Mouse (Mus musculus): ENCODE results near the gene Zfp94. TPM values are rescaled to one million over a fixed set of nuclear protein-coding genes. Genes with fewer than 3 reads are reported as not detected.
A peak's percentile ranks its signal among the peaks of the same experiment; 100 is the strongest.

The Zfp94 gene
- total RNA-seq, 1 experiment: 5.4 TPM

- DNase-seq (ENCODE audit: low read depth, low spot score): no peak
- no peaks in the 10 kb centered on the region for H3K4me1 ChIP-seq (ENCODE audit: control insufficient read depth in 2 of 2, insufficient read depth in 2 of 2, low read length in 2 of 2, poor library complexity in 1 of 2)
- in situ Hi-C loops (cut with MboI; ENCODE audit: low sequenced_read_pairs in 2 of 2, unreplicated experiment in 2 of 2): no loop called here
- TF ChIP-seq CHD2 (IDR thresholded peaks at IDR 0.05; ENCODE audit: low read depth, low read length) (no peak), MAFK (IDR thresholded peaks at IDR 0.05; ENCODE audit: insufficient read depth, low read depth, low read length) (no peak), HCFC1 (IDR thresholded peaks at IDR 0.05; ENCODE audit: borderline replicate concordance, insufficient read depth, low read length) (no peak), ZNF384 (IDR thresholded peaks at IDR 0.05; ENCODE audit: low read depth, low read length) (no peak), ZC3H11A (IDR thresholded peaks at IDR 0.05; ENCODE audit: borderline replicate concordance, low read depth, low read length) (no peak)
- H3K36me3 ChIP-seq (ENCODE audit: control insufficient read depth, insufficient read depth, low read length, poor library complexity, severe bottlenecking): peaks cover 2% of the 10 kb centered on the region; the same call in 1 of the 2 replicates
- no peak overlapping the region for H3K4me3 ChIP-seq (ENCODE audit: insufficient read depth in 1 of 2, low read depth in 1 of 2, low read length in 2 of 2, poor library complexity in 1 of 2, severe bottlenecking in 1 of 2)
- H3K9ac ChIP-seq (ENCODE audit: insufficient read depth, low read depth, low read length, poor library complexity, severe bottlenecking): no peak overlapping the region
- H3K27ac ChIP-seq (ENCODE audit: insufficient read depth, low read depth, low read length, poor library complexity, severe bottlenecking): no peak overlapping the region
- H3K9me3 ChIP-seq (ENCODE audit: control insufficient read depth, insufficient read depth, low read depth, low read length): no peaks in the 10 kb centered on the region
These were observed 56.5 kb downstream of the Zfp94 start for GRCm38 (mm10) chr7:24260000-24260312.

DNA sequence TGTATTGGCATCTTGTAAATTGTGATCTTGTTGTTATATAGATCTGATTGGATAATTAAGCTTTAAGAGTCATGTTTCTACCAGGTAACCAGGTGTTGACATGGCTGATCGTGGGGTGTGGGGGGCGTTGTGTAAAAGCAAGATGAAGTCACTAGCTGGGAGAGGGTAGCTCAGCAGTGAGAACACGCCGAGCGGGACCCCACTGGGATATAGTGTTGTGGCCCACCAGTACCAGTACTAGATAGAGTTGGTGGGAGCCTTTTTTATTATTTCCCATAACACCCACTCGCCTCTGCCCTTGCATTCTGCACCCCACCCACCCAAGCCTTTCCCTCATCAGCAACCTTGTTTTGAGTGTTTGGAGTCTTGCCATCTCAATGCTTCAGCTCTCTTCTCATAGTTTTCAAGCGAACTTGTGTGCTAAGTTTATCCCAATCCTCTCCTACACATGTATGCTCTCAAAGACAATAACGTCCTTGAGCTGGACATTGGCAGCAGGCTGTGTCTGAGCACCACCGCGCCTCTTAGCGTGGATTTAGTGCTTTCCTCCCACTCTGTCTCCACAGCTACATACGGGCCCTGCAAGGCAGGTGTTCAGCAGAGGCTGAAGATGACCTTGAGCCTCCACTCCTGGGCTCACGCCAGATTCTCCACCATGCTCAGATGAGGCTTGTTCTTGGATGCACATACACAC, 57.0 kb downstream of the Zfp94 start:
- TF ChIP-seq MAFK (IDR thresholded peaks at IDR 0.05; ENCODE audit: insufficient read depth, low read depth, low read length) (no peak), ZC3H11A (IDR thresholded peaks at IDR 0.05; ENCODE audit: borderline replicate concordance, low read depth, low read length) (no peak), ZNF384 (IDR thresholded peaks at IDR 0.05; ENCODE audit: low read depth, low read length) (no peak), CHD2 (IDR thresholded peaks at IDR 0.05; ENCODE audit: low read depth, low read length) (no peak), HCFC1 (IDR thresholded peaks at IDR 0.05; ENCODE audit: borderline replicate concordance, insufficient read depth, low read length) (no peak)
- in situ Hi-C loops (cut with MboI; ENCODE audit: low sequenced_read_pairs in 2 of 2, unreplicated experiment in 2 of 2): no loop called here
- DNase-seq (ENCODE audit: low read depth, low spot score): no peak
- Histone ChIP-seq H3K4me3 (ENCODE audit: insufficient read depth in 1 of 2, low read depth in 1 of 2, low read length in 2 of 2, poor library complexity in 1 of 2, severe bottlenecking in 1 of 2) (no peak overlapping the region), H3K27ac (ENCODE audit: insufficient read depth, low read depth, low read length, poor library complexity, severe bottlenecking) (no peak overlapping the region), H3K36me3 (ENCODE audit: control insufficient read depth, insufficient read depth, low read length, poor library complexity, severe bottlenecking) (peaks cover 2% of the 10 kb centered on the region; the same call in 1 of the 2 replicates), H3K9me3 (ENCODE audit: control insufficient read depth, insufficient read depth, low read depth, low read length) (no peaks in the 10 kb centered on the region), H3K4me1 (ENCODE audit: control insufficient read depth in 2 of 2, insufficient read depth in 2 of 2, low read length in 2 of 2, poor library complexity in 1 of 2) (no peaks in the 10 kb centered on the region), H3K9ac (ENCODE audit: insufficient read depth, low read depth, low read length, poor library complexity, severe bottlenecking) (no peak overlapping the region)

- Histone ChIP-seq H3K4me1 (ENCODE audit: control insufficient read depth in 2 of 2, insufficient read depth in 2 of 2, low read length in 2 of 2, poor library complexity in 1 of 2) (no peaks in the 10 kb centered on the region), H3K27ac (ENCODE audit: insufficient read depth, low read depth, low read length, poor library complexity, severe bottlenecking) (no peak within 1 kb of the TSS), H3K9ac (ENCODE audit: insufficient read depth, low read depth, low read length, poor library complexity, severe bottlenecking) (no peak within 1 kb of the TSS; the same call in 1 of the 2 replicates), H3K36me3 (ENCODE audit: control insufficient read depth, insufficient read depth, low read length, poor library complexity, severe bottlenecking) (no peaks in the 10 kb centered on the region), H3K4me3 (ENCODE audit: insufficient read depth in 1 of 2, low read depth in 1 of 2, low read length in 2 of 2, poor library complexity in 1 of 2, severe bottlenecking in 1 of 2) (peak within 1 kb of the TSS; percentile 53 to 75), H3K9me3 (ENCODE audit: control insufficient read depth, insufficient read depth, low read depth, low read length) (no peaks in the 10 kb centered on the region)
- in situ Hi-C loops (cut with MboI; ENCODE audit: low sequenced_read_pairs in 2 of 2, unreplicated experiment in 2 of 2): no loop called here
- peak; percentile 69 for DNase-seq (ENCODE audit: low read depth, low spot score)
- TF ChIP-seq HCFC1 (IDR thresholded peaks at IDR 0.05; ENCODE audit: borderline replicate concordance, insufficient read depth, low read length) (peak; percentile 99), CHD2 (IDR thresholded peaks at IDR 0.05; ENCODE audit: low read depth, low read length) (peak; percentile 62; the same call in 1 of the 2 replicates), MAFK (IDR thresholded peaks at IDR 0.05; ENCODE audit: insufficient read depth, low read depth, low read length) (no peak)
These were observed 61.6 kb downstream of the Zfp94 start, which contains the start of gene Zfp108 for GRCm38 (mm10) chr7:24254633-24255474. Gene Zfp108 (plus strand): TSS chr7:24254794.

- no peaks in the 10 kb centered on the region for H3K36me3 ChIP-seq (ENCODE audit: control insufficient read depth, insufficient read depth, low read length, poor library complexity, severe bottlenecking)
- no peak overlapping the region for H3K9ac ChIP-seq (ENCODE audit: insufficient read depth, low read depth, low read length, poor library complexity, severe bottlenecking)
- no peak overlapping the region for H3K27ac ChIP-seq (ENCODE audit: insufficient read depth, low read depth, low read length, poor library complexity, severe bottlenecking)
- no peaks in the 10 kb centered on the region for H3K9me3 ChIP-seq (ENCODE audit: control insufficient read depth, insufficient read depth, low read depth, low read length)
- DNase-seq (ENCODE audit: low read depth, low spot score): peak; percentile 35
- TF ChIP-seq CHD2 (IDR thresholded peaks at IDR 0.05; ENCODE audit: low read depth, low read length) (no peak), ZNF384 (IDR thresholded peaks at IDR 0.05; ENCODE audit: low read depth, low read length) (no peak), HCFC1 (IDR thresholded peaks at IDR 0.05; ENCODE audit: borderline replicate concordance, insufficient read depth, low read length) (no peak), MAFK (IDR thresholded peaks at IDR 0.05; ENCODE audit: insufficient read depth, low read depth, low read length) (no peak), ZC3H11A (IDR thresholded peaks at IDR 0.05; ENCODE audit: borderline replicate concordance, low read depth, low read length) (no peak)
- H3K4me1 ChIP-seq (ENCODE audit: control insufficient read depth in 2 of 2, insufficient read depth in 2 of 2, low read length in 2 of 2, poor library complexity in 1 of 2): no peaks in the 10 kb centered on the region
- peak overlapping the region in 1 of 2 experiments; percentile 75; a peak in 2 of 4 replicates for H3K4me3 ChIP-seq (ENCODE audit: insufficient read depth in 1 of 2, low read depth in 1 of 2, low read length in 2 of 2, poor library complexity in 1 of 2, severe bottlenecking in 1 of 2)
- in situ Hi-C loops (cut with MboI; ENCODE audit: low sequenced_read_pairs in 2 of 2, unreplicated experiment in 2 of 2): no loop called here
These were observed 62.5 kb downstream of the Zfp94 start for GRCm38 (mm10) chr7:24253779-24254615.

Other genes starting within 250 kb of the Zfp94 start
- gene Zfp180, start 234.7 kb downstream of the Zfp94 start, total RNA-seq (2012; rRNA removed): 17.8 and 22.0 TPM in 2 replicates
- gene Zfp112, start 204.4 kb downstream of the Zfp94 start, total RNA-seq (2012; rRNA removed): 0.90 and 0.98 TPM in 2 replicates
- gene Zfp235, start 182.5 kb downstream of the Zfp94 start, total RNA-seq (2012; rRNA removed): 4.7 and 4.8 TPM in 2 replicates
- gene Zfp114, start 141.6 kb downstream of the Zfp94 start, total RNA-seq (2012; rRNA removed): 2.9 and 3.0 TPM in 2 replicates
- 7.8 and 8.5 TPM in 2 replicates for gene Zfp111, start 105.2 kb downstream of the Zfp94 start, total RNA-seq (2012; rRNA removed)
- gene Zfp109, start 79.1 kb downstream of the Zfp94 start, total RNA-seq (2012; rRNA removed): 4.5 and 6.7 TPM in 2 replicates
- gene Zfp108, start 61.9 kb downstream of the Zfp94 start, total RNA-seq (2012; rRNA removed): 1.5 and 2.1 TPM in 2 replicates
- gene Zfp93, start 46.2 kb downstream of the Zfp94 start, total RNA-seq (2012; rRNA removed): 4.2 and 4.7 TPM in 2 replicates
- gene Zfp61, start 15.4 kb downstream of the Zfp94 start, total RNA-seq (2012; rRNA removed): 22.4 and 30.4 TPM in 2 replicates
- gene Tescl, start 17.3 kb upstream of the Zfp94 start, total RNA-seq (2012; rRNA removed): 2.3 and 2.4 TPM in 2 replicates
- not detected in 2 replicates for gene Lypd5, start 32.5 kb upstream of the Zfp94 start, total RNA-seq (2012; rRNA removed)
- 3.2 and 5.3 TPM in 2 replicates for gene Kcnn4, start 53.6 kb upstream of the Zfp94 start, total RNA-seq (2012; rRNA removed)
- gene Smg9, start 83.0 kb upstream of the Zfp94 start, total RNA-seq (2012; rRNA removed): 25.7 and 35.7 TPM in 2 replicates
- 0.16 TPM in 1 of 2 replicates, not detected in the other for gene Irgc1, start 135.6 kb upstream of the Zfp94 start, total RNA-seq (2012; rRNA removed)
- 99.5 and 118 TPM in 2 replicates for gene Plaur, start 145.8 kb upstream of the Zfp94 start, total RNA-seq (2012; rRNA removed)
- gene Cadm4, start 165.4 kb upstream of the Zfp94 start, total RNA-seq (2012; rRNA removed): 10.8 and 21.4 TPM in 2 replicates
- gene Zfp428, start 190.3 kb upstream of the Zfp94 start, total RNA-seq (2012; rRNA removed): 94.1 and 114 TPM in 2 replicates
- 1.2 and 1.6 TPM in 2 replicates for gene AC161166.1, start 195.8 kb upstream of the Zfp94 start, total RNA-seq (2012; rRNA removed)
- gene Irgq, start 214.0 kb upstream of the Zfp94 start, total RNA-seq (2012; rRNA removed): 6.2 and 6.4 TPM in 2 replicates
- gene Pinlyp, start 229.5 kb upstream of the Zfp94 start, total RNA-seq (2012; rRNA removed): 0.58 TPM in 1 of 2 replicates, not detected in the other
- gene Xrcc1, start 229.6 kb upstream of the Zfp94 start, total RNA-seq (2012; rRNA removed): 69.7 and 144 TPM in 2 replicates

Data from ES-E14 (cell line).